Mouse (Mus musculus) thymus, postnatal 0 days (tissue): Measurements from ENCODE around the gene Thumpd1. TPM values are rescaled to one million over a fixed set of nuclear protein-coding genes. Genes with fewer than 3 reads are reported as not detected.

Experiments
- DNase-seq: peaks from one replicate; pipeline ENCODE4 v3.0.0-alpha.2; 2015; ENCODE audit warnings: low spot score
- polyA plus RNA-seq: library from polyadenylated mRNA; unstranded; fragments of >200 nt; fragmentation: Nextera tagmentation; extraction: Ambion mirVana; gene quantifications from 2 replicates; pipeline ENCODE4 v1.2.1, GENCODE M21; 2015

Thumpd1 gene
- polyA plus RNA-seq, 1 experiment from 2014 or later, result 84.6 TPM

GRCm38 (mm10) chr7:119673465-119673864, 47.1 kb downstream of the Thumpd1 start:
- peak; percentile 47 for DNase-seq

DNA sequence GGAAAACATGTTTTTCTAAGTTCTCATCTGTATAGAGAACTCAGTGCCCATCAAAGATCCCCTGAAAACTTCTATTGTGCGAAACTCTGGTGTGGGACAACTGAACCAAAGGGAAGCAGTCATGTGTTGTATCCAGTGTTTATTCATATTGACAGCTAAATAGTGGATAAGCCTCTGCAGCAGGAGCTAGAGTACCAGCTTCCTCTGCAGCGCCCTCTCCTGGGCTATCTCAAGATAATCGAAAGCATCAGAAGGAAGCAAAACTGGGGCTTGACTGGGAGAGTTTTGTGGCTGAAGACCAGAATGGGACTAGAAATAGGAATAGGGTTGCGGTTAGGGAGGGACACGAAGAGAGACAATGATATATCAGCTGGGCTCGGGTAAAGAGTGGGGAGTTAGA, 49.7 kb downstream of the Thumpd1 start:
- no peak for DNase-seq

DNA sequence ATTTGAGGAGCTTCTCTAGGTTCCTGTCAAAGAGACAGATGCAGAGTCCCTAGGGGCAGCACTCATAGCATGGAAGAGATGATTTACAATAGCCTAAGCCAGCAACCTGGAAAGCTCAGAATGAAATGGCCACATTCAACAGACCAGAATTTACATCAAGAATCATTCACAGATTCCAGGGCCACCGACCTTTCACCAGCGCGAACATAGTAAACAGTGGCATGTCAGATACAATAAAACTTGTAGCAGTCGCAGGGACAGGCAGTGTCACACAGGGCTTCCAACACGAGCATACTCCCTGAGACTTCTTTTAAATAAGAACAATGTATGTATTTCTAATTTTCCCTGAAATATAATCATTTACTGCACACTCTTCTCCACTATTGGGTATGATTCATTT, 50.2 kb downstream of the Thumpd1 start:
- DNase-seq, result no peak

DNA sequence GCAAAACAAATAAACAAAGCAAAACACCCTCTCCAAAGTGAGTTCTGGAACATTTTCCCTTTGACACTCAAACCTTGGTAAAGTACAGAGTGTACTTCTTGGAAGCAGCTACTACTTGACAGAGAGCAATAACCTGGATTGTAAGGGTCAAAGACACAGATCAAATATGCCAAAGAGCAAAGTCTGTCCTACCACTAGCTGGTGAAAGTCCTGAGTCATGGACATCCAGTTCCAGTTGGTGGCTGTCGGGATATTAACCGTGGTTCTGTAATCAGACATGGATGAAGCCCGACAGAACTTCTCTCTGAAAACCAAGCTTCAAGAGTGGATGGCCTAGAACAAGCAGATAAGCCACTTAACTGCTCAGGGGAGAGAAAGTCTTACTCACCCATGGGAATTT, 52.7 kb downstream of the Thumpd1 start:
- DNase-seq, result no peak

Other genes with a start within 250 kb of the Thumpd1 start
- 0.22 and 0.24 TPM in 2 replicates for gene Umod, start 241.5 kb downstream of the Thumpd1 start, polyA plus RNA-seq
- not detected in 2 replicates for gene Acsm5, start 201.3 kb downstream of the Thumpd1 start, polyA plus RNA-seq
- not detected in 2 replicates for gene Pdilt, start 197.3 kb downstream of the Thumpd1 start, polyA plus RNA-seq
- gene Acsm2, start 166.5 kb downstream of the Thumpd1 start, polyA plus RNA-seq, result not detected in 2 replicates
- 0.13 TPM in 1 of 2 replicates, not detected in the other for gene Acsm1, start 113.8 kb downstream of the Thumpd1 start, polyA plus RNA-seq
- 0.07 and 0.08 TPM in 2 replicates for gene Acsm4, start 30.8 kb downstream of the Thumpd1 start, polyA plus RNA-seq
- 0.08 and 0.09 TPM in 2 replicates for gene Acsm3, start 40.1 kb upstream of the Thumpd1 start, polyA plus RNA-seq
- gene Rexo5, start 73.2 kb upstream of the Thumpd1 start, polyA plus RNA-seq, result 11.9 and 12.8 TPM in 2 replicates
- gene Eri2, start 73.3 kb upstream of the Thumpd1 start, polyA plus RNA-seq, result 14.0 and 14.5 TPM in 2 replicates
- 10.6 and 10.7 TPM in 2 replicates for gene Lyrm1, start 175.1 kb upstream of the Thumpd1 start, polyA plus RNA-seq
- 6.5 TPM in 2 replicates for gene Dcun1d3, start 175.5 kb upstream of the Thumpd1 start, polyA plus RNA-seq